Mouse (Mus musculus): ENCODE measurements at regions not wholly inside any gene's neighbourhood (a gene's known extent, or its start where the extent isn't known, plus 50 kb on each side); places are given as distances from the start of the nearest gene placed in this dataset.

DNA sequence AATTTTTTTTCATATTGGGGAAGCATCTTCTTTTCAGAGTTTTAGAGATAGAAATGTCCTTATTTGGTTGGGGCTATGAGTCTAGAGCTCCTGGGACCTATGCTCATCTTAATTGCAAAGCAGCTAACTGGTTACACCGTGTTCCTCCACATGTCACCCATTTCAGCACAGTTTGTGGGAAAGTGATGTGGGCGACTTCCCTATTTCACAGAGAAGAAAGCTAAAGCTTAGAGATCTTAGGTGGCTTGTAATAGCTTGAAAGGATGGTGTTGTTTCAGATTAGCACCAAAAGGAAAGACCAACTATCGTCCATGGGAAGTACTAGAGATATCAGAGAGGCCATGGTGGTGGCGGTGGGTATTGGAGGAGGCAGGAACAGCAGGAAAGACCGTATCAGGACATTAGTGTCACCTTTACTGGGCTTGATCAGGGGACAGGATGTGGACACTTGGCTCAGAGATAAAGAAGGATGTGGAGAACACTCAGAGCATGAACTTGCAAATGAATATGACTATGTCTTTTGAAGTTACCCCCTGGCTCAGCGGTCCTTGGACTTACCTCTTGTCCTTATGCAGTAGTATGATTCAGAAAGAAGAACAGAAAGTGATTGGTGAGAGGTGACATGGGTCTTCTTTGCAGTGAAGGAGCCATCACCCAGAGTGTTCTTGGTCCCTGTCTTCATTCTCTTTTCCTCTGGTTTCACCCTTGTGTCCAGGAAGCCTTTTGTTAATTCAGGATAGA, 182.4 kb upstream of the Stt3b start:
- no peaks in the 10 kb centered on the region for H3K9me3 ChIP-seq (replicated peaks)
- WGBS: 86% methylated on average over 6 of the region's 6 CpGs
- no peaks in the 10 kb centered on the region for H3K27me3 ChIP-seq (ENCODE audit: low read depth, poor library complexity, severe bottlenecking)
- no peak overlapping the region for H3K4me3 ChIP-seq
- no peaks in the 10 kb centered on the region for H3K36me3 ChIP-seq
- DNase-seq (ENCODE audit: low spot score): no peak
- H3K4me1 ChIP-seq: no peaks in the 10 kb centered on the region
- H3K27ac ChIP-seq (replicated peaks): no peak overlapping the region

DNA sequence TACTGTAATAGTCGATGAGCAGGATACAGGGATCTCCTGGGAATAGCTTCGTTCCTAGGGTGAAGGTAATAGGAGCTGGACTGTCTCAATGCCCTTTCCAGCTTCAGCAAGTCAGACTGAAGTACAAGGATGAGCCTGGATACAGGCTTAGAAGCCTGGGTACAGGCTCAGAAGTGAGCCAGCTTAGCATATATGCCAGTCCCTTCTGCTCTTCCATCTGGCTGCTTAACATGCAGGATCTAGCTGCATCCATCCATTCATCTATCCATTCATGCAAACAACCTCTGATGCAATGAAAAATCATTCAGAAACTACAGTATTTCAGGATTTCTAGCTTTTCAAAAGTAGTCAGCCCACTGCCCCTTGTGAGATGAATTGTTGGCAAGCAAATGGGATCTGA, 183.5 kb upstream of the Stt3b start:
- Histone ChIP-seq H3K36me3 (no peaks in the 10 kb centered on the region), H3K4me3 (no peak overlapping the region), H3K4me1 (no peaks in the 10 kb centered on the region), H3K9me3 (replicated peaks) (no peaks in the 10 kb centered on the region), H3K27ac (replicated peaks) (no peak overlapping the region), H3K27me3 (ENCODE audit: low read depth, poor library complexity, severe bottlenecking) (no peaks in the 10 kb centered on the region)
- DNase-seq (ENCODE audit: low spot score): no peak
- WGBS: 87% methylated on average over 2 of the region's 2 CpGs

DNA sequence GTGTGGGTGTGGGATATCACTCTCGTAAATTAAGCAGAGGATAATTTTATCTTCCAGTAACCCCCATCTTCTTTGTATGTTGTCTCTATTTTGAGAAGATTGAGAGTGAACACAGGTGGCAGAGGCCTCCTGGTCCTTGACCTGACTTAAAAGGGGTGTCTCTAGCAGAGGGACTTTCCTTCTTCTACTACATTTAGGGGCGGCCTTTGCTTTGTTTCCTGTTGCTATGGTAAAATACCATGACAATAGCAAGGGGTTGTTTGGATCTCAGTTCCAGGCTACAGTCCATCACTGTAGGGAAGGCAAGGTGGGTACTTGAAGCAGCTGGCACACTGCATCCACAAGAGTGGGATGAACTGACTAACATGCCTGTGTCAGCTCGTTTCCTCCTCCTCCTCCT, 189.3 kb upstream of the Stt3b start:
- Histone ChIP-seq H3K27ac (replicated peaks) (no peak overlapping the region), H3K4me3 (no peak overlapping the region), H3K9me3 (replicated peaks) (no peaks in the 10 kb centered on the region), H3K4me1 (peaks cover 4% of the 10 kb centered on the region; the same call in 1 of the 2 replicates), H3K36me3 (no peaks in the 10 kb centered on the region), H3K27me3 (ENCODE audit: low read depth, poor library complexity, severe bottlenecking) (no peaks in the 10 kb centered on the region)
- WGBS: 65% methylated on average over 3 of the region's 3 CpGs
- DNase-seq (ENCODE audit: low spot score): no peak

DNA sequence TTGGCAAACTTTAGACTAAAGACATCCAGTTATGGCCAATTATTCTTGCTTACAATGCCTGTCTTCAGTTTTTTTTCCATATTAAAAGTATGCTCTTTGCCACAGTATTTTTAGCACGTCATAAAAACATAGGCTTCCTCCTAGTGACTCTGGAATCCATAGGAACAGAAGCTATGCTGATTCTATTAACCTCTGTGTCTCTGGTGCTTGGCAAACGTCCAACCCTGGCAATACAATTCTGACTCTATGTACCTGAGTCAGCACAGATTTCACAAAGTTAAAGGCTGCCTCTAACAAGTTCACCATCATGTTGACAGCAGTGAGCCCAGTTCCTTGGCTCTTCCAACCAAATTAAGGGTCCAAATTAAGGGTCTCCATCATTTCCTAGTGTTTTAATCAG, 194.6 kb upstream of the Stt3b start:
- peaks cover 2% of the 10 kb centered on the region; the same call in 1 of the 2 replicates for H3K4me1 ChIP-seq
- WGBS: 74% methylated on average over 2 of the region's 2 CpGs
- H3K27ac ChIP-seq (replicated peaks): no peak overlapping the region
- no peak for DNase-seq (ENCODE audit: low spot score)
- no peaks in the 10 kb centered on the region for H3K9me3 ChIP-seq (replicated peaks)
- H3K4me3 ChIP-seq: no peak overlapping the region
- no peaks in the 10 kb centered on the region for H3K27me3 ChIP-seq (ENCODE audit: low read depth, poor library complexity, severe bottlenecking)
- no peaks in the 10 kb centered on the region for H3K36me3 ChIP-seq

DNA sequence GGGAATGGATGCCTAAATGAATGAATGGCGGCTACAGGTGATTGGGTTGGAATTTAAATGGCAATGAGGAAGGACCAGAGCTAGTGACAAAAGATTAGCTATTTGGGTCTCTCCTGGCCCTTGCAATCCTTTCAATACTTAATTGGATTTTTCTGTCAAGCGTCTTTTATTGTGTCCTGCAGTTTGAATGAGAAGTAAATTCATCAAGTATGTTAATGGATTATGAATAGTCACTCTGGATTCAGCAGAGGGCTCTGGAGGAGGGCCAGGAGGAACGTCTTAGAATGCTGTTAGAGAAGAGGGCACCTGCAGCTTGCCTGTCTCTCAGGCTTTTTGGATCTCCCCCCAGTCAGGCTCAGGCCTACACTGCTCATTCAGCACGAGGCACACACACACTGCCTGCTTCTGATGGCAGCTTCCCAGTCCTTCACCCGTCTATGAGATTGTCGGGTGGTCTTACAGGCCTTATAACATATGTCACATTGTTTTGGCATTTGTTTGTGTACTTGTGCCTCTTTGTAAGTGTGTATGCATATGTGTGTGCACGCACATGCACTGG, 197.0 kb upstream of the Stt3b start:
- DNase-seq (ENCODE audit: low spot score): no peak
- Histone ChIP-seq H3K27me3 (ENCODE audit: low read depth, poor library complexity, severe bottlenecking) (no peaks in the 10 kb centered on the region), H3K4me1 (no peaks in the 10 kb centered on the region), H3K4me3 (no peak overlapping the region), H3K9me3 (replicated peaks) (no peaks in the 10 kb centered on the region), H3K36me3 (no peaks in the 10 kb centered on the region), H3K27ac (replicated peaks) (no peak overlapping the region)
- WGBS: 68% methylated on average over 7 of the region's 7 CpGs

DNA sequence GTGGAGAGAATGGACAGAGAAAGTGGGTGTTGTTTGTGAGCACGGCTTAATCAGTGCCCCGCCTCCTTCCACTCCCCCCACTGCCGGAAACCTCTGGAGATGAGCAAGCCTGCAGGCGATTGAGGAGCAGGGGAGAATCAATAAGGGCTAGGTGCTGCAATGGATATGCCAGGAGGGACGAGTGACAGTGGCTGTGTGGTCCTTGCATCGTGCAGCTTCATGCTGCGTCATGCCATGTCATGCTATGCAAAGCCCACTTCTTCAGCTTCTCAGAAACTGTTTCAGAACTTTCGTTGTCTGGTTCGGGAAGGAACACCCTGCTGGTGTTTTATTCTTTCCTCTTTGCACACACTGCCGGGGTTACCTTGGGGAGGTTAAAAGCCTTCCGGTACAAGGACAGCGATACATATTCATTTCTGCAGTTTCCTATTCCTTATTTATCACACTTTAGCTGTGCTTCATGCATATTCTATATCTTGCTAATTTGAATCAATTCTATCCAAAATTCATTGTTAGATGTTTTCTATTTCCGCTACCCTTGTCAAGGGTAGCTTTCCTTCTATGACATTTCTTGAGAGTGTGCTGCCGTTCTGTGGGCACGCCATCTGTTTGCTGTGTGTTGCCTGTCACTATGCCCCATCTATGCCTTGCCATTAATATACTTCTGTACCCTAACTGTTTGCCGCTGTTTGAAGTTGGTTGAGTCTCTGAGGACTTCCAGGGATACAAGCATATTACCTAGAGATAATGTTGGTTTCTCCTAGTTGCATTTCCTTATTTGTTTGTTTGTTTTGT, 202.8 kb upstream of the Stt3b start:
- Histone ChIP-seq H3K36me3 (no peaks in the 10 kb centered on the region), H3K4me1 (peaks cover 6% of the 10 kb centered on the region), H3K27ac (replicated peaks) (no peak overlapping the region), H3K4me3 (no peak overlapping the region), H3K9me3 (replicated peaks) (peaks cover 19% of the 10 kb centered on the region), H3K27me3 (ENCODE audit: low read depth, poor library complexity, severe bottlenecking) (no peaks in the 10 kb centered on the region)
- peak; percentile 13 for DNase-seq (ENCODE audit: low spot score)
- 60% methylated on average over 16 of the region's 16 CpGs for WGBS

DNA sequence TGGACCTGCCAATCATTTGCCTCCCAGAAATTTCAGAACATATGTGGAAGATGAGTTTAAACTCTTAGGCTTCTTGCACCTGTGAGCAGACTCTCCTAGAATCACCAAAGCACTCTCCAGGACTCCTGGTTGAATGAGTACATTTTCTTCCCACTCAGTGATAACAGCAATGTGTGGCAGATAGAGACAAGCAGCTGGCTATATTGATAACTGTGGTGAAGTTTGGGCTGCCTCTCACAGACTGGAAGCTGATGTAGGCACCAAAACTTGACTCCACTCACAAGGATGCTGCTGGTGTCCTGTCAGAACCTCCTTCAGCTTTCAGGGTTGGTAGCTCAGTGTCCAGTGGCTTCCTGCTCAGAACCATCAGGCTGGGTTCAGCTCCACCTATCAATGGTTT, 207.7 kb upstream of the Stt3b start:
- Histone ChIP-seq H3K27me3 (ENCODE audit: low read depth, poor library complexity, severe bottlenecking) (no peaks in the 10 kb centered on the region), H3K9me3 (replicated peaks) (peaks cover 19% of the 10 kb centered on the region), H3K36me3 (no peaks in the 10 kb centered on the region), H3K4me3 (no peak overlapping the region), H3K27ac (replicated peaks) (no peak overlapping the region), H3K4me1 (peaks cover under 1% of the 10 kb centered on the region)
- DNase-seq (ENCODE audit: low spot score): no peak

DNA sequence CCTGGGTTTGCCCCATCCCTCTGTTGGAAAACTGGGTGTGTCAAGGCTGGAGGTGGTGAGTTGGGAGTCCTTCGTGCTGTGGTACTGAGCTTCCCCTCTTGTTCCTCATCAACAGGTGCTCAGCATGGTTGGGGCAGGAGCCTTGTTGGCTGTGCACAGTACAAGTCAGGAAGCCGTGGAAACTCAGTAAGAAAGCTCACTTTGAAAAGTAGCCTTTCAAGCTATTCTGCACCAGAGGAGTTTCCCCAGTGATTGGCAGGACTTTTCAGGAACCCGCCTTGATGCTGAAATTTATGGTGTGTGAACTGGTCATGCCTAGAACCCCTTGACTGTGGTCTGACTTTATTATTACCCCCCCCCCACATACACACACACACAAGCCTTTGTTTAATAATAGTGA, 213.9 kb upstream of the Stt3b start:
- WGBS: 74% methylated on average over 3 of the region's 3 CpGs
- no peaks in the 10 kb centered on the region for H3K4me1 ChIP-seq
- no peak overlapping the region for H3K27ac ChIP-seq (replicated peaks)
- no peak overlapping the region for H3K4me3 ChIP-seq
- no peak for DNase-seq (ENCODE audit: low spot score)
- H3K9me3 ChIP-seq (replicated peaks): no peaks in the 10 kb centered on the region
- H3K36me3 ChIP-seq: no peaks in the 10 kb centered on the region
- H3K27me3 ChIP-seq (ENCODE audit: low read depth, poor library complexity, severe bottlenecking): no peaks in the 10 kb centered on the region

DNA sequence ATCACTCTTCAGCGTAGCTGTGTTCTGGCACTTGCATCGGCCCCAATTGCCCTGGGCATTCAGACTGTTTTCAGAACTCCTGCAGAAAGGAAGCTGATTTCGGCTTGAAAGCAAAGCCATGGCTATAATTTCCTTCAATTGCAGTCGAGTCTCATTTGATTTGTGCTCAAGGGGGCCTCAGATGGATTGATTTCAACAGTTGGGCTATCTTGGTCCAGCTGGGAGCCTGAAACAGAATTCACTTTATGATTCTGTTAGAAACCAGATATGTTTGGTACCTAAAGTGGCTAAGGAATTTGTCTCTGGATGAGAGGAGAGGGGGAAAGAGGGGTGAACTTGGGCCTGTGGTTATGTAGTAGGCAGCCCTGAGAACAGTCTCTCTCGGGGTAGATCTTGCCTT, 214.4 kb upstream of the Stt3b start:
- Histone ChIP-seq H3K9me3 (replicated peaks) (no peaks in the 10 kb centered on the region), H3K27ac (replicated peaks) (no peak overlapping the region), H3K27me3 (ENCODE audit: low read depth, poor library complexity, severe bottlenecking) (no peaks in the 10 kb centered on the region), H3K36me3 (no peaks in the 10 kb centered on the region), H3K4me1 (no peaks in the 10 kb centered on the region), H3K4me3 (no peak overlapping the region)
- DNase-seq (ENCODE audit: low spot score): no peak
- WGBS: 89% methylated on average over 5 of the region's 5 CpGs

DNA sequence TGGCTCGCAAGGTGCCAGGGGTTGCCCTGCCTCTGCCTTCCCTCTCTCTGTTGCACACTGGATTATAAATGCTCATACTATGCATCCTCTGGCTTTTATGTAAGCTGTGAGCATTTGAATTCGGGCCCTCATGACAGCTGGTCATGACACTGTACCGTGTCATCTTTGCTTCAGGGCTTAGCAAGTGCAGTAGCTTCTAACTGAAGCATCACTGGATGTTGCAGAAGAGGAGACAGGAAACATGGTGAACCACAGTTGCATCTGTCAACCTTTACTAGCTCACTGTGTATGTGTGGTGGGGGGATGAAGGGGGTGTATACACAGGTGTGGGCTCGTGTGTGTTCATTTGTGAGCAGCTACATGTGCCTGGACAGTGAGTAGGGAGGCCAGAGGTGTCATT, 216.1 kb upstream of the Stt3b start:
- DNase-seq (ENCODE audit: low spot score): no peak
- no peaks in the 10 kb centered on the region for H3K9me3 ChIP-seq (replicated peaks)
- H3K4me1 ChIP-seq: no peaks in the 10 kb centered on the region
- no peaks in the 10 kb centered on the region for H3K27me3 ChIP-seq (ENCODE audit: low read depth, poor library complexity, severe bottlenecking)
- no peak overlapping the region for H3K4me3 ChIP-seq
- no peak overlapping the region for H3K27ac ChIP-seq (replicated peaks)
- WGBS: 89% methylated on average over 4 of the region's 4 CpGs
- no peaks in the 10 kb centered on the region for H3K36me3 ChIP-seq

DNA sequence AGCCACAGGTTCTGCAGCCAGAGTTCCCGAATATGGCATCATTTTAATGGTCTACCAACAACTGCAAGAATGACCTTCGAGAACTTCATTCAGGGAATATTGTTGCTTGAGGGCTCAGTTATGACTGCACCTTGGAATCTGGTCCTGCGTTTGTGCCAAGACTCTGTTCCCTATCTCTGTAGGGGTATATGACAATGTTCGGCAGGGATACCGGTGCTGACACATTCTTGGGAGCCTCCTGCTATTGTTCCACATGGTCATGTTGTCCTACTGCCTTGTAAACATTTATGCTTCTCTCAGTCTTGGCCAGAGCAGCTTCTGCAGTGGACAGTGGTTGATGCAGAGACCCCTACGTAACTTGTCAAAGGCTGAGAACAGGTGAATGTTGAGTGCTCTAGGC, 216.8 kb upstream of the Stt3b start:
- H3K4me3 ChIP-seq: no peak overlapping the region
- DNase-seq (ENCODE audit: low spot score): no peak
- WGBS: 94% methylated on average over 6 of the region's 6 CpGs
- no peaks in the 10 kb centered on the region for H3K36me3 ChIP-seq
- H3K27ac ChIP-seq (replicated peaks): no peak overlapping the region
- no peaks in the 10 kb centered on the region for H3K27me3 ChIP-seq (ENCODE audit: low read depth, poor library complexity, severe bottlenecking)
- H3K4me1 ChIP-seq: no peaks in the 10 kb centered on the region
- H3K9me3 ChIP-seq (replicated peaks): no peaks in the 10 kb centered on the region

DNA sequence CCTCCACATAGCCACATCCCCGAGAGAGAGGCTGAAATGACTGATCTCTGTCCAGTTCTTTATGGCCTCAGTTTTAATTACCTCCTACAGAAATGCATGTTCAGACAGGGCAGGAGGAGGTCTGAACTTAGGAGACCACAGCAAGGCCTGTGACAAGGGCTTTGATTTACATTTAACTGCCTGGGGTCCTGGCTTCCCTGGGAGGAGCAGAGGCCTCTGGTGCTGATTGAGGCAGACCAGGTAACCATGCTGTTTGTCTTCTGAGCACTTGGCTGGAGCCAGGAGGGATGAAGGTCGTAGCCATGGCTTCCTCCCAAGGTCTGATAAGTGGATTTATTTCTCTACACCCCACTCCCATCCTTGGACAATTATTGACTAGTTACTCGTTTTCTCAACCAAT, 224.0 kb upstream of the Stt3b start:
- no peaks in the 10 kb centered on the region for H3K27me3 ChIP-seq (ENCODE audit: low read depth, poor library complexity, severe bottlenecking)
- 63% methylated on average over 3 of the region's 3 CpGs for WGBS
- no peaks in the 10 kb centered on the region for H3K36me3 ChIP-seq
- H3K9me3 ChIP-seq (replicated peaks): no peaks in the 10 kb centered on the region
- no peak for DNase-seq (ENCODE audit: low spot score)
- no peak overlapping the region for H3K4me3 ChIP-seq
- no peaks in the 10 kb centered on the region for H3K4me1 ChIP-seq
- no peak overlapping the region for H3K27ac ChIP-seq (replicated peaks)

DNA sequence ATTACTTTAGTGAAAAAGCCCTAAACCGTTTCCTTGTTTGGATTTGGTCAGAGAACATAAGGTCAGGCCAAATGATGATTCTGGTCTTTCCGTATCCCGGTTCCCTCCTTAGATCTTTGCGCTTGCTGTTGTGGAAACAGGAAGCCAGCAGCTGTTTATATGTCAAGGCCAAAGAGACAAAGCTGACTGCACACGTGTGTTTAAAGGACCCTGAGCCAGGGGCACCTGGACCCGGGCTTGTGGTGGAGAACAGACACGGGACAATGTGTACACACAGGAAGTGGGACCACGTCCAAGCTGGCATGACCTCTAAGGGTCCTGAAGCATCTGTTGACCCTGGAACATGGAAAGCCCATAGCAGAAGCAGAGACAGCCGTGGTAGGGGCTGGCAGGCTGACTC, 233.4 kb upstream of the Stt3b start:
- Histone ChIP-seq H3K27ac (replicated peaks) (0 out of 2 replicates have a peak overlapping the region, but pooled peaks have one; percentile 42), H3K9me3 (replicated peaks) (peaks cover 5% of the 10 kb centered on the region; the same call in 1 of the 2 replicates), H3K36me3 (no peaks in the 10 kb centered on the region), H3K4me1 (peaks cover 19% of the 10 kb centered on the region), H3K4me3 (no peak overlapping the region), H3K27me3 (ENCODE audit: low read depth, poor library complexity, severe bottlenecking) (no peaks in the 10 kb centered on the region)
- DNase-seq (ENCODE audit: low spot score): no peak
- 84% methylated on average over 9 of the region's 9 CpGs for WGBS

Measured in midbrain, embryonic 10.5 days (tissue).